Comparison of ENCODE assay signal across 11 mouse cellular contexts in the genomic region with DNA sequence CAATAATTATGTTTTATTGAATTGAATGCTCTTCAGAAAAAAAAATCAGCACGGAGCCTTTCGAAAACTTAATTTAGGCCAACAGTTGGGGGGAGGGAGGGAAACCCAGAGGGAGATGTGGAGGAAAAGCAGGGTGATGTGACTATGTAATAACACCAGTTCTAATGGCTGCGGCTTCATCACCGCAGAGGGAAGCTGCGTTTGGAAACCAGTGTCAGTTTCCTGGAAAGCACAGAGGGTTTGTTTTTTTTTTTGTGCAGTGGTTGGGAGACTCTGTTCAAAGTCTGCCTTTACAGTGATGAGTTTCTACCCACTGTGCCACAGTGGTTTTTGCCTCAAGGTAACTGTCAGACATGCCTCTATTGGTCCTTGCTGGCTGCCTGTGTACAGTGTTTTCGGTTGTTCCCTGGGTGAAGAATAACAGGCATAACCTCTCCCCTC. TPM values are rescaled to one million over a fixed set of nuclear protein-coding genes. Genes with fewer than 3 reads are reported as not detected.
A peak's percentile ranks its signal among the peaks of the same experiment; 100 is the strongest.
DNase-seq lines count a peak whose midpoint lies in the region; ATAC-seq and TF ChIP-seq lines count a peak whose summit lies in the region.
"Had no signal": no experiment of that assay in that cellular context is flagged by ENCODE, and none has a peak within 500 bp of the region (broad histone marks: within the 10 kb centered on the region; RNA-seq: fewer than 3 reads in every experiment).

No protein-coding gene starts in this region.

- TF ChIP-seq CTCF in kidney, postnatal 0 days (IDR thresholded peaks at IDR 0.05; ENCODE audit: low read depth), result no peak

- H3K9ac ChIP-seq in kidney, postnatal 0 days (ENCODE audit: low read depth, low read length), result no peak overlapping the region
- H3K9ac ChIP-seq in embryonic facial prominence, embryonic 14.5 days (ENCODE audit: low read depth, low read length), result no peak overlapping the region
- no peak overlapping the region for H3K9ac ChIP-seq in hindbrain, embryonic 15.5 days
- H3K9ac ChIP-seq: liver, embryonic 14.5 days had no signal

- H3K4me1 ChIP-seq in kidney, postnatal 0 days (replicated peaks; ENCODE audit: insufficient read depth, low read length), result no peaks in the 10 kb centered on the region
- peaks cover 11% of the 10 kb centered on the region for H3K4me1 ChIP-seq in embryonic facial prominence, embryonic 14.5 days (ENCODE audit: control insufficient read depth, insufficient read depth, low read length)
- H3K4me1 ChIP-seq in hindbrain, embryonic 15.5 days (replicated peaks), result peaks cover 27% of the 10 kb centered on the region

- no peak for ATAC-seq in kidney, postnatal 0 days (replicated peaks; ENCODE audit: low FRiP score, low read depth)
- no peak for ATAC-seq in embryonic facial prominence, embryonic 14.5 days (ENCODE audit: low read depth)
- peak; percentile 46; the same call in 1 of the 2 replicates for ATAC-seq in hindbrain, embryonic 15.5 days (ENCODE audit: low FRiP score, low read depth)

- H3K27ac ChIP-seq in kidney, postnatal 0 days, result no peak overlapping the region
- no peak overlapping the region for H3K27ac ChIP-seq in embryonic facial prominence, embryonic 14.5 days (replicated peaks; ENCODE audit: low read depth, low read length)
- H3K27ac ChIP-seq in hindbrain, embryonic 15.5 days (replicated peaks), result peak overlapping the region; percentile 79
- H3K27ac ChIP-seq: liver, embryonic 14.5 days had no signal

- H3K4me2 ChIP-seq in kidney, postnatal 0 days (ENCODE audit: low read length), result no peak overlapping the region
- H3K4me2 ChIP-seq in embryonic facial prominence, embryonic 14.5 days (ENCODE audit: low read depth, low read length), result peak overlapping the region; percentile 4; the same call in 1 of the 2 replicates
- peak overlapping the region; percentile 28 for H3K4me2 ChIP-seq in hindbrain, embryonic 15.5 days

- DNase-seq in kidney, postnatal 0 days (ENCODE audit: low spot score), result peak; percentile 20
- DNase-seq in kidney, postnatal 36 days, result no peak
- DNase-seq in embryonic facial prominence, embryonic 14.5 days (ENCODE audit: low spot score), result peak; percentile 14
- DNase-seq in naive thymus-derived CD4-positive, alpha-beta T cell, adult 2 months (ENCODE audit: low read depth), result peak; percentile 48
- no peak for DNase-seq in urinary bladder, postnatal 36 days (ENCODE audit: low spot score in 2 of 2)
- no peak for DNase-seq in spleen, postnatal 36 days (ENCODE audit: low spot score in 2 of 2)
- DNase-seq in heart, adult 11 months, result no peak
- DNase-seq: heart, postnatal 4 days had no signal

- H3K36me3 ChIP-seq in kidney, postnatal 0 days (ENCODE audit: insufficient read depth, low read length), result no peaks in the 10 kb centered on the region
- H3K36me3 ChIP-seq in embryonic facial prominence, embryonic 14.5 days (ENCODE audit: control insufficient read depth, insufficient read depth, low read length), result no peaks in the 10 kb centered on the region
- H3K36me3 ChIP-seq in hindbrain, embryonic 15.5 days, result no peaks in the 10 kb centered on the region

- no peak overlapping the region for H3K4me3 ChIP-seq in kidney, postnatal 0 days (replicated peaks; ENCODE audit: low read depth, low read length)
- no peak overlapping the region for H3K4me3 ChIP-seq in embryonic facial prominence, embryonic 14.5 days (ENCODE audit: low read depth, low read length)
- no peak overlapping the region; the same call in 1 of the 2 replicates for H3K4me3 ChIP-seq in hindbrain, embryonic 15.5 days

- 19% methylated on average over 6 of the region's 6 CpGs for WGBS in kidney, postnatal 0 days
- WGBS in embryonic facial prominence, embryonic 14.5 days, result 24% methylated on average over 6 of the region's 6 CpGs
- 13% methylated on average over 6 of the region's 6 CpGs for WGBS in hindbrain, embryonic 15.5 days

- no peaks in the 10 kb centered on the region for H3K27me3 ChIP-seq in kidney, postnatal 0 days (ENCODE audit: insufficient read depth, low read length)
- no peaks in the 10 kb centered on the region for H3K27me3 ChIP-seq in embryonic facial prominence, embryonic 14.5 days (replicated peaks; ENCODE audit: control insufficient read depth, insufficient read depth, low read length)
- no peaks in the 10 kb centered on the region for H3K27me3 ChIP-seq in hindbrain, embryonic 15.5 days

- no peaks in the 10 kb centered on the region for H3K9me3 ChIP-seq in kidney, postnatal 0 days (replicated peaks; ENCODE audit: low read length)
- no peaks in the 10 kb centered on the region for H3K9me3 ChIP-seq in embryonic facial prominence, embryonic 14.5 days (ENCODE audit: control insufficient read depth, low read length)
- no peaks in the 10 kb centered on the region for H3K9me3 ChIP-seq in hindbrain, embryonic 15.5 days

RNA-seq across cellular contexts. Expression of gene Agbl1, which starts 44.0 kb away (rescaled TPM):
- 0.05 TPM in 1 of 2 replicates, not detected in the other for polyA plus RNA-seq in kidney, postnatal 0 days (2015; fragmentation: Nextera tagmentation; extraction: Ambion mirVana)
- 0.29 and 0.50 TPM in 2 replicates for polyA plus RNA-seq in embryonic facial prominence, embryonic 14.5 days (2014; fragmentation: Nextera tagmentation; extraction: Ambion mirVana)
- polyA plus RNA-seq in hindbrain, embryonic 15.5 days (2015; fragmentation: Nextera tagmentation; extraction: Ambion mirVana), result 0.09 and 0.18 TPM in 2 replicates
- polyA plus RNA-seq: liver, embryonic 14.5 days; stomach, embryonic 16.5 days had no signal

Comparison
In these comparisons a context has a peak if more than half of its experiments do, and no peak if none do; other contexts are left out.
1. DNase-seq: peak in kidney, postnatal 0 days (single experiment), embryonic facial prominence, embryonic 14.5 days (single experiment) and naive thymus-derived CD4-positive, alpha-beta T cell, adult 2 months (single experiment); none in kidney, postnatal 36 days (0 of 2), urinary bladder, postnatal 36 days (0 of 2), spleen, postnatal 36 days (0 of 2) and heart, adult 11 months (single experiment).